Mouse (Mus musculus) forebrain, embryonic 16.5 days (tissue): Measurements from ENCODE around the gene Pip5k1a. TPM values are rescaled to one million over a fixed set of nuclear protein-coding genes. Genes with fewer than 3 reads are reported as not detected.

Source experiments
- ATAC-seq: fragments of 200-750 bp; cut with Nextera tagmentation; 2 replicates; pipeline ENCODE4 v1.8.0; 2017; ENCODE audit warnings: mild to moderate bottlenecking, moderate library complexity
- H3K27ac ChIP-seq: fragments of 300-500 bp; sonication (generic); 2 replicates; pipeline ENCODE4 v1.5.1; 2014; ENCODE audit warnings: low read length, control low read depth
- H3K27me3 ChIP-seq: fragments of 300-500 bp; sonication (generic); replicated peaks from 2 replicates; pipeline ENCODE4 v1.6.1; 2014; ENCODE audit warnings: low read length; ENCODE audit not compliant: control insufficient read depth, insufficient read depth
- H3K36me3 ChIP-seq: fragments of 300-500 bp; sonication (generic); 2 replicates; pipeline ENCODE4 v1.6.1; 2014; ENCODE audit not compliant: control insufficient read depth, insufficient read depth
- H3K4me1 ChIP-seq: fragments of 300-500 bp; sonication (generic); replicated peaks from 2 replicates; pipeline ENCODE4 v1.6.1; 2014; ENCODE audit warnings: low read length; ENCODE audit not compliant: control insufficient read depth, insufficient read depth
- H3K4me2 ChIP-seq: fragments of 300-500 bp; sonication (generic); 2 replicates; pipeline ENCODE4 v1.6.1; 2014; ENCODE audit warnings: mild to moderate bottlenecking, low read length, control low read depth
- H3K4me3 ChIP-seq: fragments of 300-500 bp; sonication (generic); replicated peaks from 2 replicates; pipeline ENCODE4 v1.5.1; 2014; ENCODE audit warnings: mild to moderate bottlenecking, low read length, control low read depth
- H3K9ac ChIP-seq: fragments of 300-500 bp; sonication (generic); replicated peaks from 2 replicates; pipeline ENCODE4 v1.6.1; 2014; ENCODE audit warnings: low read depth, low read length, control low read depth
- H3K9me3 ChIP-seq: fragments of 300-500 bp; sonication (generic); 2 replicates; pipeline ENCODE4 v1.6.1; 2016; ENCODE audit warnings: low read length; ENCODE audit not compliant: control insufficient read depth
- WGBS: fragments of 180-500 bp; shearing (Covaris S2); extraction: QIAGEN DNeasy Blood & Tissue Kit; methylation state at CpG from one replicate; pipeline ENCODE4 v1.1.7; 2014; 5-methylcytosine and 5-hydroxymethylcytosine counted together
- polyA plus RNA-seq: library from polyadenylated mRNA; unstranded; fragments of >200 nt; fragmentation: Nextera tagmentation; extraction: Ambion mirVana; gene quantifications from 2 replicates; pipeline ENCODE4 v1.2.1, GENCODE M21; 2015

Pip5k1a gene
- polyA plus RNA-seq = 20.3 and 21.7 TPM in 2 replicates

GRCm38 (mm10) chr3:95106338-95107117, at the start of gene Pip5k1a:
Gene Pip5k1a, minus strand, starts transcription at chr3:95106930.
- Histone ChIP-seq H3K4me2 (peak within 1 kb of the TSS; percentile 94), H3K4me1 (peaks cover 10% of the 10 kb centered on the region), H3K4me3 (peak within 1 kb of the TSS; percentile 90), H3K27ac (peak within 1 kb of the TSS; percentile 66), H3K9ac (peak within 1 kb of the TSS; percentile 91), H3K9me3 (no peaks in the 10 kb centered on the region), H3K36me3 (no peaks in the 10 kb centered on the region), H3K27me3 (no peaks in the 10 kb centered on the region)
- under 1% methylated on average over 51 of the region's 51 CpGs for WGBS
- ATAC-seq = peak; percentile 89

DNA sequence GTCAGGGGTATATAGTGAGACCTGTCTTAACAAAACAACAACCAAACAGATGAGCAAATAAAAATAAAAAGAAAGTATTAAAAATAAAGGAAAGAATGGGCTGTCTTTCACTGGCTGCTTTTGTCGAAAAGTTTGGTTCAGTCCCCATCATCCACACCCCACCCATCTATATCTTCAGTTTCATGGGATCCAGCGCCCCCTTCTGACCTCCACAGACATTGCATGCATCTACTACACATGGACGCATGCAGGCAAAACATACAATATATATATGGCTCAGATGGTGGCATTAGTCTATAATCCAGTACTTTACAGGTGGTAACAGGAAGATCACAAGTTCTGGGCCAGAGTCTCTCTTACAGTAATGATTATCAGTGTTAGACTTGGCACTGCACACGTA, 47.1 kb upstream of the Pip5k1a start:
- H3K4me2 ChIP-seq = no peak overlapping the region
- no peaks in the 10 kb centered on the region for H3K27me3 ChIP-seq
- no peak for ATAC-seq
- H3K36me3 ChIP-seq = no peaks in the 10 kb centered on the region
- 54% methylated on average over 4 of the region's 4 CpGs for WGBS
- H3K4me3 ChIP-seq = no peak overlapping the region
- H3K27ac ChIP-seq = no peak overlapping the region
- no peak overlapping the region for H3K9ac ChIP-seq
- H3K9me3 ChIP-seq = no peaks in the 10 kb centered on the region
- no peaks in the 10 kb centered on the region for H3K4me1 ChIP-seq

DNA sequence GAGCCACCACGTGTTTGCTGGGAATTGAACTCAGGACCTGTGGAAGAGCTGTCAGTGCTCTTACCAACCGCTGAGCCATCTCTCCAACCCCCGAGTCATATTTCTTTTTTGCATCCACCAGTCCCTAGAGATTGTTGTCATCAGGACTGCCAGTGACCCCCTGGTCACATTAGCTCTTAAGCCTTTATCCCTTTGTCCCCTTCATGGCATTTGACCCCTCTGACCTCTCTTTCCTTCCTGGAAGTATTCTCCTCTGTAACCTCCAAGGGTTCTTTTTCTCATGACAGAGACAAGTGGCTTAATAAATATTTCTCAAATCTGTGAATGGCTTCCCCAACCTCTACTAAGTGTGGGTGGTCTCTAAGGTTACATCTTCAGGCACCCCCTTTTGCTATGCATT, 41.2 kb upstream of the Pip5k1a start:
- WGBS = 64% methylated on average over 3 of the region's 3 CpGs
- H3K9me3 ChIP-seq = no peaks in the 10 kb centered on the region

GRCm38 (mm10) chr3:95142617-95143011, 35.9 kb upstream of the Pip5k1a start:
- H3K4me1 ChIP-seq = no peaks in the 10 kb centered on the region
- no peaks in the 10 kb centered on the region for H3K9me3 ChIP-seq
- H3K9ac ChIP-seq = no peak overlapping the region
- H3K36me3 ChIP-seq = peaks cover 9% of the 10 kb centered on the region
- no peak overlapping the region for H3K4me2 ChIP-seq
- ATAC-seq = peak; percentile 85
- 9% methylated on average over 5 of the region's 5 CpGs for WGBS
- no peaks in the 10 kb centered on the region for H3K27me3 ChIP-seq
- H3K27ac ChIP-seq = no peak overlapping the region
- no peak overlapping the region for H3K4me3 ChIP-seq

More for the DNA sequence above, 41.2 kb upstream of the Pip5k1a start:
- Histone ChIP-seq H3K4me3 (no peak overlapping the region), H3K4me1 (no peaks in the 10 kb centered on the region), H3K27ac (no peak overlapping the region), H3K4me2 (no peak overlapping the region), H3K9ac (no peak overlapping the region), H3K36me3 (no peaks in the 10 kb centered on the region), H3K27me3 (no peaks in the 10 kb centered on the region)
- no peak for ATAC-seq

GRCm38 (mm10) chr3:95141952-95142616, 35.4 kb upstream of the Pip5k1a start, which contains the start of gene Tnfaip8l2:
Gene Tnfaip8l2, minus strand, starts transcription at chr3:95142360.
- 0 out of 2 replicates have a peak, but pooled peaks have one; percentile 11 for ATAC-seq
- Histone ChIP-seq H3K9me3 (no peaks in the 10 kb centered on the region), H3K4me1 (no peaks in the 10 kb centered on the region), H3K27me3 (no peaks in the 10 kb centered on the region), H3K36me3 (peaks cover 9% of the 10 kb centered on the region), H3K4me3 (no peak within 1 kb of the TSS), H3K4me2 (no peak within 1 kb of the TSS), H3K27ac (no peak within 1 kb of the TSS), H3K9ac (no peak within 1 kb of the TSS)
- WGBS = 85% methylated on average over 10 of the region's 10 CpGs

GRCm38 (mm10) chr3:95141474-95141873, 34.7 kb upstream of the Pip5k1a start:
- WGBS = 91% methylated on average over 9 of the region's 9 CpGs
- ATAC-seq = no peak
- no peak overlapping the region for H3K27ac ChIP-seq
- H3K9ac ChIP-seq = no peak overlapping the region
- no peaks in the 10 kb centered on the region for H3K27me3 ChIP-seq
- no peaks in the 10 kb centered on the region for H3K9me3 ChIP-seq
- no peaks in the 10 kb centered on the region for H3K4me1 ChIP-seq
- no peak overlapping the region for H3K4me2 ChIP-seq
- H3K36me3 ChIP-seq = peaks cover 9% of the 10 kb centered on the region
- no peak overlapping the region for H3K4me3 ChIP-seq

DNA sequence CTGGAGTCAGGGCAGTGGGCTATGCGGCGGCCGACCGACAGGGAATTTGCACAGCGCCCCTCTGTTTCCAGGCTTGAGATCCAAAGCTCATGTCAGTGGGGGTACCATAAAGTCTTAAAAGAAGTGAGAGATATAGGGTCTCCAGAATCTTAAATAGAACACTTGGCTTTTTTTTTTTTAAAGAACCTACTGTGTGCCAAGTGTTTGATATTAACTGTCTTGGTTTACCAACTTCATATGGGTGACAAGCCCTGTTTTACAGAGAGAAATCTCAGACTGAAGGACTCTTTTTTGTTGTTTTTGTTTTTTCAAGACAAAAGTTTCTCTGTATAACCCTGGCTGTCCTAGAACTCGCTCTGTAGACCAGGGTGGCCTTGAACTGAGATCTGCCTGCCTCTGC, 34.1 kb upstream of the Pip5k1a start:
- peaks cover 9% of the 10 kb centered on the region for H3K36me3 ChIP-seq
- H3K9me3 ChIP-seq = no peaks in the 10 kb centered on the region
- no peak overlapping the region for H3K4me3 ChIP-seq
- peaks cover 1% of the 10 kb centered on the region; the same call in 1 of the 2 replicates for H3K4me1 ChIP-seq
- no peak overlapping the region for H3K27ac ChIP-seq
- no peak for ATAC-seq
- no peak overlapping the region for H3K4me2 ChIP-seq
- 89% methylated on average over 6 of the region's 6 CpGs for WGBS
- no peak overlapping the region for H3K9ac ChIP-seq
- H3K27me3 ChIP-seq = no peaks in the 10 kb centered on the region

GRCm38 (mm10) chr3:95140289-95140595, 33.5 kb upstream of the Pip5k1a start:
- Histone ChIP-seq H3K9me3 (no peaks in the 10 kb centered on the region), H3K36me3 (peaks cover 9% of the 10 kb centered on the region), H3K4me3 (no peak overlapping the region), H3K27me3 (no peaks in the 10 kb centered on the region), H3K27ac (no peak overlapping the region), H3K4me1 (peaks cover 6% of the 10 kb centered on the region; the same call in 1 of the 2 replicates), H3K4me2 (no peak overlapping the region), H3K9ac (no peak overlapping the region)
- ATAC-seq = no peak
- 63% methylated on average over 18 of the region's 18 CpGs for WGBS

GRCm38 (mm10) chr3:95139586-95140288, 33.0 kb upstream of the Pip5k1a start:
- Histone ChIP-seq H3K4me2 (no peak overlapping the region), H3K27ac (no peak overlapping the region), H3K4me1 (peaks cover 11% of the 10 kb centered on the region), H3K9ac (no peak overlapping the region), H3K36me3 (peaks cover 9% of the 10 kb centered on the region), H3K4me3 (no peak overlapping the region), H3K9me3 (no peaks in the 10 kb centered on the region), H3K27me3 (no peaks in the 10 kb centered on the region)
- 74% methylated on average over 25 of the region's 25 CpGs for WGBS
- ATAC-seq = no peak
